Mouse (Mus musculus): ENCODE data around the gene Olfr279.
"Not testable (repeated sequence)": the region's sequence is repeated elsewhere in the genome, so short reads cannot be mapped to it uniquely, and the experiment has no call there.

Gene Olfr279

DNA sequence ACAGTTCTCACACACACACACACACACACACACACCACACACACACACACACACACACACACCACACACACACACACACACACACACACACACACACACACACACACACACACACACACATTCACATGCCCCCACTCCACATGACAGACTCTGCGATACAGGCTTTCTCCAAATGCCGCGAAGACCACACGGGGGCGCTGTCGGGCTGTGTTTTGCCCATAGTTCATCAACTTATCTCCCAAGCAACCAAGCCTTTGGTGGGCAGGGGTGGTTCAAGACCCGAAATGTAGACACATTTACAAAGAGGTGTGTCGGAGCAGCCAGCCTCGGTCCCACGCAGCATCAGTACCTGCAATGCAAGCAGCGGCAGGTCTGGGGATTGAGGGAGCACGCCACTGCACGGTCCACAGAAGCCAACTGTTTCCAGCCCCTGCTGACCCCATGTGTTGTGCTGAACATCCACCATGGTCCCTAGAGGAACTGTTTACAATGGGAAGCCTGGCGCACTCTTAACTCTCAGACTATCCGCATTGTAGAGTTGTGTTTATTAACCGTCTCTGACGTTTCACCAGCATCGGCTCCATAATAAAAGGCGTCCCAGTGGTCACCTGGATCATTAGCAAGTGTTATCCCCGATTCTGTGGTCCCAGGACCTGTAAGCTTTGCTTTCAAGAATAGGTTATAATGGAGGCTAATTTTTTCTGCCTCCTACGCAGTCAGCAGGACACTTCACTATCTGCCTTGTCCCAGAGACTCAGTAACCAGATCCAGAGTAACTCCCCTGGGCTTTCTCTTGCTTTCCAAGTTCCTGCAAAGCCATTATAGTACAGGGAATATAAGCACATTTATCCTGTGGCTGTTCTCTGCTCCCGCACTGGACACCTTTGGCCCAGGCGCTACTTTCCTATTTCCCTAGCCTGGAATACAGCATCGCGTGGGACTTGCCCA, 18.5 kb downstream of the Olfr279 start:
- peak; percentile 94 for DNase-seq (ENCODE audit: low read depth, low spot score)

DNA sequence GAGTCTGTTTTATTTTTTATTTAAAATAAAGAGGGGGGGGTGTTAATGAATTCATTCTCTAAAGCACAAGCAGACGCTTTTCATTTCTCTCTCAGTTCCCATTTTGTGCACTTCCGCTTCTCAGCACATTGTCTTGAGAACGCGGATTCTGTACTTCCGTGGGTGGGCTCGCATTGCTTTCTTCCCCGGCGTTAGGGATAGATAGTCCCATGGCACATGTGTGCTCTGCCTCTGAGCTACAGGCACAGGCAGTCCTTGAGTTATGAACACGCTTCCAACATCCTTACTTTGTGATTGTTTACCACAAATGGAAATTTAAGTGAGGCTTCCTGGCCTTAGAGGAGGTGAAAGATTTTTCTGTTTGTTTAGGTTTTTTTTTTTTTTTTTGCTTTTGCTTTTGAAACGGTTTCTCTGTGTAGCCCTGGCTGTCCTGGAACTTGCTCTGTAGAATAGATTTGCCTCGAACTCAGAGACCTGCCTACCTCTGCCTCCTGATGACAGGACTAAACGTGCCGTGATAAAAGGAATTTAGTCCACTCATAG, 19.3 kb downstream of the Olfr279 start:
- peak; percentile 62 for DNase-seq (ENCODE audit: low read depth, low spot score)

DNA sequence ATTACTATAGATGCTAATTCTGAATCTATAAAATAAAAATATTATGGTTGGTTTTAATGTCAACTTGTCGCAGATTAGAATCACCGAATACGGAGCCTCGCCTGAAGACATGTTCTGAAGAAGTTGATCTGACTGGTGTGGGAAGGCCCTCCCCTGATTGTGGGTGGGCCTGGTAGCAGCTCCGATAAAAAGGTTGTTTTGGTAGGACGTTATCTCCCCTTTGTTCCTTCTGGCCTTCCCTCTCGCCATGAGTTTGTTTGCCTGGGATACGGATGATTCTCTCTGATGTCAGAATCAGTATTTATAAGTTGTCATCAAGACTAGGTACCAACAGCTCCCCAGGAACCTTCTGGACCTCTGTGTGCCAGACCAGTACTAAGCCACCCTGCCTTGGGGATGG, 20.0 kb downstream of the Olfr279 start:
- DNase-seq (ENCODE audit: low read depth, low spot score) = no peak

DNA sequence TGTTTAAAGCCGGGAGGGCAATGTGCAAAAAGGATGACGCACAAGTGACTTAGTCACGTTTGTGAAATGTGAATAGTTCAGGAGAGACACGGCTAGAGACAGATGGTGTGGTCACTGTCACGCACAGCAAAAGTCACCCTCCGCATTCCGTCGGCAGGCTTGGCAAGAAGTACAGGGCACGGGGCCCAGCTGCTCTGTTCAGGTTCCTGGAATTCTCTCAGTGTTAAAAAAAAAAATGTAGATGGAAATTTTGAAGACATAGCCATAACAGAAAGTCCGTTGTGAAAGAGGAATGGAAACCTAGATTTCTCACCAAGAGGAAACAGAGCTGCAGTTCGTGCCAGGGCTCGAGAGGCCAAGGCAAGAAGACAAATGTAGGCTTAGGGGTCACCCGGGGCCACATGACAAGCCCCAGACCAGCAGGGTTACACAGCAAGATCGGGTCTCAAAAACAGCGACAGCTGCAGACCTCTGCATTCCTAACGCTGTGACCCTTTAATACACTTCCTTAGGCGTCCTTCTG, 20.7 kb downstream of the Olfr279 start:
- DNase-seq (ENCODE audit: low read depth, low spot score) = peak; percentile 37

DNA sequence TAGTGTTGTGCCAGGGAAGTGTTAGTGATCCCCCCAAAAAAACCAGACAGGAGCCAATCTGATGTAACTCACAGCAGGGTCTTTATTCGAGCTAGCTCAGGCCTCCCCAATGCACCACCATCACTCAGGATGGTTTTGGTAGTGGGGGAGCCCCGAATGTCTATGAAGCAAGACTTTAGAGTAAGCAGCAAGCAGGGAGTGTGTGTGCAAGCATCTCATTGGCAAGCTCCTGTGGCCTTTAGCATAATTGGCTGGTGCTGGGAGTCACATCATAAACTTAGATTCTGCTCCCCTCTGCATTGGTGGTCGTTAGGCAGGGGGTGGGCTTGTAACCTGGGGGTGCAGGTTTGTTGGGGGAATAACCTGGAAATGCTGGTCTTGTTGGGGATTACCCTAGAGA, 21.5 kb downstream of the Olfr279 start:
- DNase-seq (ENCODE audit: low read depth, low spot score) = peak; percentile 37

DNA sequence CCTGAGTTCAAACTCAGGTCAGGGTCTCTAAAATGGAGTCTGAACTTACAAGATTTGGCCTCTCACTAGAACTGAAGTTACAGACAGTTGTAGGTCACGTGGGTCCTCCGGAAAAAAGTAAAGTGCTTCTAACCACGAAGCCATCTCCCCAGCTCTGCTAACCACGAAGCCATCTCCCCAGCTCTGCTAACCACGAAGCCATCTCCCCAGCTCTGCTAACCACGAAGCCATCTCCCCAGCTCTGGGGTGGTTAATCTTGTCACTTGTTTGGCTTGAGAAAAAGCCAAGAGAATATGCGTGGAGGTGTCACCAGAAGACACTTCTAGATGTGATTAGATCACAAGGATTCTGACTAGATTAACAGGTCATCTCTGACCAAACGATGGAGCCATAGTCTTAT, 21.9 kb downstream of the Olfr279 start:
- peak; percentile 78 for DNase-seq (ENCODE audit: low read depth, low spot score)

DNA sequence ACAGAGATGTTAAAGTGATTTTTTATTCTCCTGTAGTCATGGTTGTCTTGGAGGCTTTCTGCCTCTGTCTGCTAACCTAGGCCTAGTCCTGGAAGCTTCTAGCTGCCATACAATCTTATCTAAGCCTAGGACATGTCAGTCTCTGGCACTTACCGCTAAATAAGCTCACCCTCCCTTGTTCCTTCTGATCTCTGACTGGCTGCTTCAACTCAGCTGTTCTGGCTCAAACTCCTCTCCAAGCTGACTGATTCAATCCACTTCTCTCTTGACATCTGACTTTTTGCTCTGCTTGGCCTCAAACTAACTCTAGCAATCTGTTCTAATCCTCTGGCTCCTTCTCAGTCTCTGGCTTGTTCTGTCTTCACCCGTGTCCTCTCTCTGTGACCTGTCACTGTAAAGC, 22.6 kb downstream of the Olfr279 start:
- DNase-seq (ENCODE audit: low read depth, low spot score) = not testable (repeated sequence)

DNA sequence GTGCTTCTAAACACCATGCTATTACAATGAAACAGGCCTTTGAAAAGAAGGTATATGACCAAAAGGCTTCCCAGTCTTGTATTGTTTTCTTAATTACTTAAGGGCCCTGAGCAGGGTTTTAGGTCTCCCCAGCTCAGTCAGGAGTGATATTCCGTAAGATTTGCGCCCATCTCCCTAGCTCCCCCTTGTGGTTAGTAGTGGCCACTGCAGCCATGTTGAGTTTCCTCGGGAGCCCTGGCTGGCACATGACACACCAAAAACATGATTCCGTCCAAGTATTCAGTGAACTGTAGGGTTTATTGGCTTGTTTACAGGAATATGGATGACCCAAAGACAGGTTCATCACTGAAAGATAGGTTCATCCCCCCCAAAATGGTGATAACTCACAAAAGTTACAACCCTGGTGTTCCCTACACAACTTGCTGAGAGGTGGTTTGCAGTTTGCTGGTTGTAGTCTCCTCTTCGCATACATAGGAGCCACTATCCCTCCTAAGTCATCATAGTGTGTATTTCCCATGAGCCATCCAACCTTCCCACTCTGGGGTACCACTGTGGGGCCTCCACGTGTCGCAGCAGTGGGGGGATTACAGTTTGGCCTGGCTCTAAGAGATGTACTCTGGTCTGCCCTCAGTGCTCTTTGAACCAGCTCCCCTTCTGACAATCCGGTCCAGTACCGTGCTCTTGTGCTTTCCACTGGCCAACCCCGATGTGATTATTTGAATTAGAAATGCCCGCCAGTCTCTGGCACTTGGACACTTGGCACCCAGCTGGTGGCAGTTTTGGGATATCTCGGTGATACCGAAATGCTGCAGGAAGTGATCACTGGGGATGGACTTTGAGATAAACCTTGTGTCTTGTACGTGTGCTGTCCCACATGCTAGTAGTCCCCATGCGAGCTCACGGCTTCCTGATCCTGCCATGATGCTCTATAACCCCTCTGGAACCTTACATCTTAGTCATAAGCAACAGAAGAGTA, 25.5 kb downstream of the Olfr279 start:
- DNase-seq (ENCODE audit: low read depth, low spot score) = peak; percentile 79

DNA sequence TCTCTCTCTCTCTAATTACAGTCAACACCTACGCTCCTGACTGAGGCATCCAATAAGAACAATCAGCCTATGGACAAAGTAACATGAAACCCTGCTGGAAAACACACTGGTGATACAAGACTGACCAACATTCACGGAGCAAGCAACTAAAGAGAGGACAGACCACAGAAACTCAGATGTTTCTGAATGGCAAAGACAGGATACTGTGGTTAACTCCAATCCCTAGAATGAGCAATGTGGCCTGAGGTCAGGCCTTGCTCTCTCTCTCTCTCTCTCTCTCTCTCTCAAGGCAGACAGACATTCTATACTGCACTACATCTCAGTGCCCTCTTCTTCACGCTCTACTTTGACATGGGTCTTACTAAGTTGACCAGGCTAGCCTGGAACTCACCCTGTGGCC, 29.0 kb downstream of the Olfr279 start:
- no peak for DNase-seq (ENCODE audit: low read depth, low spot score)

DNA sequence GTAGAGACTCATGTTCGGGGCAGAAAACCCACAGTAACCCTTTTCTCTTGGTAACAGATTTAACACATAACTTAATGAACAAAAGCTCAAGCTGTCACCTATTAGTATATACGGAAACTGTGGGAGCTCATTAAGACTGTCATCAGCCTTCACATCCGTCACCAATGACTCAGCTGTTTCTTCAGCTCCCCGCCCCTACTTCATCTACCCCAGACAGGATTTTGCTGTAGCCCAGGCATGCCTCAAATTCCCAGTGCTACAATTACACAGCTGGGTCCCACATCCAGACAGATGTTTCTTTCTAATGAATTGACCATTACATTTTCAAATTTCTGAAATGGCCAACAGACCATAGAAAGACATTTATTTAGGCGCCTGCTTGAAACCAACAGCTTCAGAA, 33.9 kb downstream of the Olfr279 start:
- no peak for DNase-seq (ENCODE audit: low read depth, low spot score)

DNA sequence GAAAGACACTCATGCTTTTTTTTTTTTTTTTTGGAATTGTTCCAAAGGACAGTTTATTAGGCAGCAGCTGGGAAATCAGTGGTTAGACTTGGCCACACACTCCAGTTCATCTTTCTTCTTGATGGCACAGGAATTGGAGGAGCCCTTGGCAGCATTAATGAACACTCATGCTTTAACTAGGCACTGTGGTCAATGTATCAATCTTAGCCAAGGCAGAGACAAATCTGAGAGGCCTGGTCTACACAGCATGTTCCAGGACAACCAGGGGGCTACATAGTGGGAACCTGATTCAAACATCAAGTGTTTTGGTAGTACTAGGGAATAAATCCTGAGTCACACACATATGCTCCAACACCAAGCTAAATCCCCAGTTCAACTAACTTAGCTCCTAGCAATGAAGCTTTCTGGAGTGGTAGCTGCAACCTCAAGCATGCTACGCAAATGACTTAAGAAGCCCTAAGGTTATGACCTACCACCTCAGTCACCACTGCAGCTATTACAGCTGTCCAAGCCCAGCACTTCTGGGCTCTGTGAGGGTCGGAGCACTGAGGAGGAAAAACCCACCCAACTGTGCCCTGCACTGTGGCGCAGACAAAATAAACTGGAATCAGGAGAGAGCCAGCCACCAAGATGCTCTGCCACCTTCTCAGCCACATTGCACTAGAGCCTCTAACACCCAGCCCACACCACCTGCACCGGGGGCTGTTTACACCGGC, 35.0 kb downstream of the Olfr279 start:
- DNase-seq (ENCODE audit: low read depth, low spot score) = no peak

DNA sequence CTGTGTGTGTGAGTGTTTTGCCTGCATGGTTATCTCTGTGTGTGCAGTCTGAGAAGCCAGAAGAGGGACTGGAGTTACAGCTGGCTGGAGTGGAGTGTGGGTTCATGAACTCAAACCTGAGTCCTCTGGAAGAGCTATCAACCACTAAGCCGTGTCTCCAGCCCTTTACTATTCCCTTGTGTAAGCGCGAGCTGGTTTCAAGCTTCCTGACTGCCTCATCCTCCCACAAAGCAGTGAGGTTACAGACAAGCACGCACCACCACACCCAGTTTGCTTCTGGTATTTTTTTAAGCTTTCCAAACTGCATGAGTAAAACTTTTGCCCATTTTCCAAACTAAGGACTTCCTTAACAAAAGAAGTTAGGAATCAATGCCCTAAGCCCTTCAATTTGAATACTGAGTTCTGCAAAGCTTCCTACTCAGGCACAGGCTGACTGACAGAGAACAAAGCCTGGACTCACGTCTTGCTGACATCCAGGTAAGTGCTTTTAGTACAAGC, 35.9 kb downstream of the Olfr279 start:
- DNase-seq (ENCODE audit: low read depth, low spot score) = no peak

DNA sequence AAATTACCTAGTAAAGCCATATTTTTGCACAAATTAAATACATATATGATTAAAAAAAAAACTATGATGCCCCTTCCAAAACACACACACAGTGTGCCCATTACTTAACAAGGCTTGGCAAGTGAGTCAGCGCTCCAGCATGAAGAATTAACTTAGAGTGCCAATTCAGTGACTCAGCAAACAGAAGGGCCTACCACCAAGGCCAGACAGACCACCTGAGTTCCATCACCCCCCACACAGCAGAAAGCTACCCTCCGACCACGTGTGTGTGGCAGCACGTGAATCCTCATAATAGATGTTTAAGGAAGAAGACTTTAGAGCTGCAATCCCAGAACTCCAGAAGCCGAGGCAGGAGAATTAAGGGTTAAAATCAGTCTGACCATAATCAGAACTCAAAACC, 40.1 kb downstream of the Olfr279 start:
- no peak for DNase-seq (ENCODE audit: low read depth, low spot score)

DNA sequence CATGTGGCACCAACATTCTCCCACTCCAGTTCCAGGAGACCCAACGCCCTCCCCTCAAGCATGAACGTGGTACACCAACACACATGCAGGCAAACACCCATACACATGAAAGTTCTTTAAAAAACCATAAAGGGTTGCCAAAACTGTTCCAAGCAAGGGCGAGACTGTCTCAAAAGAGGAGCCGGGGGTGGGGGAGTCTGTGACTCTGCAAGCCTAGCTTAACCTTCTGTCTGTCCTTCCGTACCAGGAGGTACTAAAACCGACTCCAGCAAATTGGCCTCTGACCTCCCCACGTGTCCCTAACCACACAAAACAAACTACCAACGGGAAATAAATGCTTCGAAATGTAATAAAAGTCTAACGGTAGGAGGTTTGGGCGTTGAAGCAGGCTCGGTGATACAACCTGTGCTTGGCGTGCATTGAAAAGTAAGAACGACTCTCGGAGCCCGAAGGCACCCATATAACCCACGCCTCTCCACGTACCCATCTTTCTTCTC, 40.9 kb downstream of the Olfr279 start:
- peak; percentile 33 for DNase-seq (ENCODE audit: low read depth, low spot score)

DNA sequence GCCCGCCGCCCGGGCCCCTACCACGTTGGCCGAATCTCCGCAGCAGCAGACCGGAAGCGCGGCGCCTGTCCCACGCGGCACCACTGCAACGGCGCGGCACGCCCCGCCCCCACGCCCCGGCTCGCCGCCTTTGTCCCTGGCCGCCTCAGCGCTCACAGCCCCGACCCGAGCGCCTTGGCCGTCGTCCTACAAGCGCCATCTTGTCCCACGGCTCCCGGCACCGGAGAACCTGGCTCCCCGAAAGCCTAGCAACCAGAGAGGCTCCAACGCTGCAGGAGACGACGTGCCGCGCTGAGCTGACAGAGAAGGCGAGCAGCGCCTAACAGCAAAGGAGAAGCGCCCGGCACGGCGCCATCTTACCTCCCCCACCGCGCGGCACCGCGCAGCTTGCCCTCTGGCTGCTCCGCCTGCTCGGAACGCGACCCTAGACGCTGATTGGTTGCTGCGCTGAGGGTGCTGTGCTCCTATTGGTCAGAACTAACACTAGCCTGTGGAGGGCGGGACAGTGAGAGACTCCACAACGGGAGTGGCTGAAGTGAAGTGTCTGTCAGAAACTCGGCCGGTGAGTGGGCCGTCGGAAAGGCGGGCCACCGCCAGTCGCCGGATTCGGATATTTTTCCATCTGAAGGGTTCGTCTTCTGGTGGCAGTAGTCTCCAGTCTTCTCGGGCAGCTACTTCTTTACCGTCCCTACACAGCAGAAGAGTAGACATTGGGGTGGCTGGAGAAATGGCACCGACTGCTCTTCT, 41.9 kb downstream of the Olfr279 start, which contains the start of gene Kansl2:
TSS of gene Kansl2 (minus strand) at position 384 of the 747 bp plus-strand sequence.
- peak; percentile 99 for DNase-seq (ENCODE audit: low read depth, low spot score)

DNA sequence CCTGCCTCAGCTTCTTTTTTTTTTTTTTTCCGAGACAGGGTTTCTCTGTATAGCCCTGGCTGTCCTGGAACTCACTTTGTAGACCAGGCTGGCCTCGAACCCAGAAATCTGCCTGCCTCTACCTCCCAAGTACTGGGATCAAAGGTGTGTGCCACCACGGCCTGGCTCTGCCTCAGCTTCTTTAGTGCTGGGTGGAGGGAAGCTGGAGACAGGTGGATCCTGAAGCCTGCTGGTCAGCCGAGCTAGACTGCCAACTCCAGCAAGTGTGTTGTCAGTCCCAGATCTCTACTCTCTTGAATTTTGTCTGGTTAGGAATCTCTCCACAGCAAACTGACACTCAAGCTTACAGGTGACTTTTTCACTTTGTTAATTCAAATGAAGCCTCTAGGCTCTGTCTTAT, 43.7 kb downstream of the Olfr279 start:
- no peak for DNase-seq (ENCODE audit: low read depth, low spot score)

DNA sequence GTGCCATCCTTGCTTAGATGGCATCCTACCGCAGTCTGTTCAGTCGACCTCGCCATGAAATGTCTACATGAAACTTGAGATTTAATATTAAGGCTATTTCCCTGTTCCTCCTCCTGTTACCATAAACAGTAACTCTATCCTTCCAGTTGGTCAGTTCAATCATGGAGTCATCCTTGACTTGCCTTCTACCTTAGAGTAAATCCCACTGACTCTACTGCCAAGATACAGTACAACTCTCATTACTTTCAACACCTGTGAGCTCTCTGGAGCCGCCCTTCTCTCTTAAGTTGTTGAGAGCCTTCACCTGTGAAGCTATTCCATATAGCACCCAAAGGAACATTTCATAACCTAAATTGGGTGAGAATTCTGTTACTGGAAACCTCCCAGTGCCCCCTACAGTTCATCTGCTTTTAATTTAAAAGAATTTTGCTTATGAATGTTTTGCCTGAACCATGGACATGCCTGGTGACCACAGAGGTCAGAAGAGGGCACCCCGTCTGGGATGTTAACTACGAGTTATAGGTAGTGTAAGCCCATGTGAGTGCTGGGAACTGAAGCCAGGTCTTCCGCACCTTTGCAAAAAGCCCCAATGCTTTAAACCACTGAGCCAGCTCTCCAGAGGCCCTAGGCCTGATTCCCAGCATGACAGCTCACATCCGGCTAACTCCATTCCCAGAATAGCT, 44.8 kb downstream of the Olfr279 start:
- no peak for DNase-seq (ENCODE audit: low read depth, low spot score)

DNA sequence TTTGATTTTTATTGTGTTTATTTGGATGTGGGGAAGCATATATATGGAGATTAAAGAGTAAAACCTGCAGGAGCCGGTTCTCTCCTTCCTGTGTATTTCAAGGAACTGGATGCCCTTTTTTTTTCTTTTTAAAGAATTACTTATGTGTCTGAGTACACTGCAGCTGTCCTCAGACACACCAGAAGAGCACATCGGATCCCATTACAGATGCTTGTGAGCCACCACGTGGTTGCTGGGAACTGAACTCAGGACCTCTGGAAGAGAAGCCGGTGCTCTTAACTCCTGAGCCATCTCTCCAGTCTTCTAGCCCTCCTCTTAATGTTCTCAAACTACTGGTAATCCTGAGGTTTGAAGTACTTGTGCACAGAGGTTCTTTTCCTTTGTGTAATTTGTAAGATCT, 45.7 kb downstream of the Olfr279 start:
- DNase-seq (ENCODE audit: low read depth, low spot score) = no peak

DNA sequence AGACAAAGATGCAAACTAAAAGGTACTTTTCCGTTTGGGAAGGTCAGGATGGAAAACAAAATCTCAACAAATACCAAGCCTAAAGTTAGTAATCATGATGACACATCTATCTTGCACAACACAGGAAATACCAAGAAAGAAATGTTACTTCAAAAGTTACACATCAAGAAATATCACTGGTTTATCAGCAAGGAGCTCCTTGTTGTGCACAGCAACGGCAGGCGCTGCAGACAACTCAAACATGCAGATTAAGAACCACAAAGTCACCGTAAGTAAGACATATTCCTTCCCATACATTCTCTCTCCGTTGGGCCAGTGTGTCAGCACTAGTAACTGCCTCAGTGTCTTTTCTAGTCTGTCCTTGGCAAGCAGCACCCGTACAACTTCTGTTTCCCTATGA, 48.9 kb downstream of the Olfr279 start:
- DNase-seq (ENCODE audit: low read depth, low spot score) = no peak
